Mouse (Mus musculus) thymus, postnatal 25 days (tissue): Measurements from ENCODE around the gene Slfn8.
"Not testable (repeated sequence)": the region's sequence is repeated elsewhere in the genome, so short reads cannot be mapped to it uniquely, and the experiment has no call there.

ENCODE experiments used
- DNase-seq: peaks from one replicate; pipeline ENCODE4 v3.0.0; 2022

Gene Slfn8

DNA sequence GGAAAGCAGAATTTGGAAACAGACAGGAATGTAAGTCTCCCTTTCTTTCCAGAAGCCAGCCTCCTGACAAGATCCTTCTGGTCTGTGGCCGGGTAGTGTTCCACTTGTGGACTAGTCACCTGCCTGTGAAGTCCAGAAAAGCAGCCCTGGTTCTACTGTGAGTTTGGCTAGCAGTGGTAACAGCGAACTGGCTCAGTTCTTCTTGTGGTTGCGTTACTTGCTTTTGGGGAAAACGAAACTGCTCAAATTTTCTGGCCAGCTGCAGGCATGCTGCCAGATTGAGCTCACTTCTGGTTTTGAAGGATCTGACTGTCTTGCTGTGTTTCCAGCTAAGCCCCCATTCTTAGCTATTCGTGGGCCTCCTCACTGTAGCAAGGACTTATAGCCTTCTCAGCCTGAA lies at the start of gene Slfn8:
Slfn8 (minus strand) TSS at position 190 of the 400 bp plus-strand sequence.
- peak; percentile 64 for DNase-seq

DNA sequence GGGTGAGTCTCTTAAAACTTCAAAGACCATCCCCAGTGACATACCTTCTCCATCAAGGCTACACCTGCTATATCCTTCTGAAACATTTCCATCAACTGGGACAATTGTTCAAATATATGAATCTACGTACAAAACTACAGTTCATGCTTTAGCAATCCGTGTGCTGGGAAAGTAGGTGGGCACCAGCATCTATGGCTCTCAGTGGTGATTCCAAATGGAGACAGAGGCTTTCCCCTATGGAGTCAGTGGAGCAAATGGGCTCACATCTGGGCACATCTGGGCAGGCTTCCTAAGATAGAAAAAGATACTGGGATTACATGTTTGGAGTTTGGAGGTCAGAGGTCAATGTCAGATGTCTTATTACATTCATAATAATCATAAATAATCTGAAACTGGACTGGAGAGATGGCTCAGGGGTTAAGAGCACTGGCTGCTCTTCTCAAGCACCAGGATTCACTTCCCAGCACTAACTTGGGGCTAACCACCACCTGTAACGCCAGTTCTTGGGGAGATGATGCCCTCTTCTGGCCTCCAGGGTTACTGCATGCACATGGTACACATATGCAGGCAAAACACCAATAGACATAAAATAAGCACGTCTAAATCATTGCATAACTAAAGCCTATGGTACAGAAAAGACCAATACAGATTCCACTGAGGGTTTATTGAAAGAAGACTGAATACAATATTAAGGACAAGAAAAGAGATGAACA lies 47.5 kb upstream of the Slfn8 start:
- DNase-seq = no peak

DNA sequence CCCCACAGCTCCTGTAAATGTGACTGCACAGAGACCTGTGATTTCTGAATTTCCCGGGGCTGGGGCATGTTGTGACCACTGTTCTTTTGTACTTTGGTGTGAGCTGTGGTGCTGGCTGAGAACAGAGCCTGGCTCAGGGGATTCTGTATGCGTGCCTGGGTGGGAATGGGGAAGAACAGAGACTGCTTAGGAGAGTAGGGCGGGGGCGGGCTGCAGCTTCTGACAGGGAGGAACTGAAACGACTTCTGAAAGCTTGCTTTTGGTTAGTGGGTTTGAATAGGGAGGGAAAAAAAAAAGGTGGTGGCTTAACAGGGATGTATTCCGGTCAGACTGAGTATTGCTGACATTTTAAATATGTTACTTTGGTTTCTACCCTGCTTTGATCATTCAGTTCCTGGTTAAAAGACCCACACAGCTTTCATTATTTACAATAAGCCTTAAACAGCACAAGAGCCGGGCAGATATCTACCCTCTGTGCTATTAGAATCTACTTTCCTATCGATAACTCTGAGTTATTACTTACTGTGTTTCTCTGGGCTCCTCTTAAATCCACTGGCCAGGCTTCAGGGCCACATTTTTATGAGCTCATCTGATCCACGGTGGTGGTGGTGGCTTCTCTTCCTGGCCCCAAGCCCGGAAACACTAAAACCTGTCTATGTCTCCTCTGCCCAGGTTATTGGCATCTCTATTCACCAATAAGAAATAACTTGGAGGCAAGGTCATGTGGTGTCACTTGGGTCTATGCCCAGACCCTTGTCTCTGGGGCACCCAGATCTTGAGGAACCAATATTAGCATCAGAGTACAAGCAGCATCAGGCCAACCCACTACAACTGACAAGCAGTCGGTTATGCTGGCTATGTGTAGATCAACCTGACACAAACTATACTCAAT lies 46.3 kb upstream of the Slfn8 start:
- peak; percentile 64 for DNase-seq

DNA sequence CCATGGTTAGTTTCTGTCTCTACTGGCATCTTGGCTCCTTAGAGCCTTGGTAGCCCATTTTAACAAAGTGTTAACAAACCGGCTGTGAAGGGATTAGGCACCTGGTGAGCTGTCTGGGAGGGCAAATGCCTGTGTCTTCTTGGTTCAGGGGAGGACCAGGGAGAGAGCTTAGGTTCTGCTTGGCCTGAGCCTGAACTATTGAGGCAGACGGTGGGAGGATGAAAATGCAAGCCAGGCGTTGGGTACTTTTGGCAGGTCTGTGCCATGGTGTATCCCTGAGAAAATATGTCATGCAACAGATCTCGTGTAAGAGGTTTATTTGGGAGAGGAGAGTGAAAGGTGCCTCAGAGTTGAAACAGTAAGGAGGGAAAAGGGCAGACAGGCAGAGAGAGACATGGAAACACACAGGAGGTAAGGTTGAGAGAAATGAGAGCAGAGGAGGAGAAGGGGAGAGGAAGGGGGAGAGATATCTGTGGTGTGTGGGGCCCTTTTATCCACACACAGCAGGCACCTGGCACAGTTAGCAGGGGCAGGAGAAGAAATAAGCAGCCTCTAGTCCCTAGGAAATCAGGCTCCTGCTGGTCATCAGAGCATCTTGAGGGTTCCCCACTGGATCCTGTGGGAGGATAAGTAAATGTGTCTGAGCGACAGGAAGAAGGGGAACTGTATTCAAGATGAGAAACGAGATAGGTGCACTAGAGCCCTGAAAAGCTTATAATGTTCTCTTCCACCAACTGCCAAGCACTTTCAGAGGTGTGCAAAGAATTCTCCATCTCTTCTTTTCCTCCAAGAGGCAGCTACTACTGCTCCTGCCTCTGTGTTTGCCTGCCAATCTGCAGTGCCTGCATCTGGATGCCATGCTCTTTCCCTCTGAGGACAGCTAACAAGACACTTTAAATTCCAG lies 45.1 kb upstream of the Slfn8 start:
- DNase-seq = peak; percentile 69

DNA sequence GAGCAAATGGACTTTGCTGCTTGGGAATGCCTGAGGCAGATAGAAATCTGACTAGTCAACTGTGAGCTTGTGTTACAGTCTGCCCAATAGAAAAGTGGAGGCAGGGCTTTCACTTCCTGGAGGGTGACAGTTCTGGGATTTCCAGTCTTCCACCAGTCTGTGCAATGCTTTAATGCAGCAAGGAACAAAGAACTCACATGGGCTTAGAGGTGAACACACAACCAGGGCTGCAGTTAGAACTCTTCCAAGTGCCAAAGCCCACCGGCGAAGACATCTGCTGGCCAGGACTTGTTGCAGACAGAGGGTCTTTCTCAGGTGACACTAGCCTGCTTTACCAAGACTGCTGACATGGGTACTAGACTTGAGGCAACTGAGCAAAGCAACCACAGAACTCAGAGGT lies 44.3 kb upstream of the Slfn8 start, which contains the start of gene Slfn2:
Slfn2 (plus strand) TSS at position 167 of the 400 bp plus-strand sequence.
- peak; percentile 65 for DNase-seq

DNA sequence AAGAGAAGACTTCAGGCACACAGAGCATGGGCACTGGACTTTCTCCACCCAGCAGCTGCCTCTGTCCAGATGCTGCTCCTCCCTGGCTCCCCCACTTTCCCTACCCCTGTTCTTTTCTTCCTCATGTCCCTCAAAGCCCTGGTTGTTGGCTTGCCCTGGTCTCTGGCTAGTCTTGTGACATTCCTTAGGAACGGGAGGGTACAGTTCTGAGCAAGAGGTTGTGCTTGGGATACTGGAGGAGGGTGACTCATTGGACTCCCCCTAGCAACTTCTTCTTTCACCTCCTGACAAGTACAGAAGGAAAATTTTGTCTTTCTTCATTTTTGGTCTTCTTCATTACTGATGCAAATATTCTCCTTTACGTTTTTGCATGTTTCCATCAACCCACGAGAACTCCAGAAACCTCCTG lies 43.3 kb upstream of the Slfn8 start:
- no peak for DNase-seq

DNA sequence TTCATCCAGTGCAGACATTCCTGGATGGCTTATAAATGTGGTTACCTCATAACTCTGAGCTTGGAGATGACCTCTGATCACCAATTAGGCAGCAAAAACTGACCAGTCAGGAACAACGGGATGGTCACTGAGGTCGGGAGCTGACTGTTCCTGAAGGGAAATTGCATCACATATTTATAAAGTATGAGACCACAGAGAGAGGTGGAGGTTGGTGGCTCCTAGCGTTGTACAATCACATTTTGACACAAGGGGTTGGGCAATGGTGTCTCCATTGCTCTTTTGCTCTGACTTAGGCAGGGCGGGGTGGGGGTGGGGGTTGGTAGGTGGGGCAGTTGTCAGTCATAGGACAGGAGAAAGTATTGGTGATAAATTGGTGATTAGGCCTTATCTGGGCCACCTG lies 42.5 kb upstream of the Slfn8 start:
- DNase-seq = no peak

DNA sequence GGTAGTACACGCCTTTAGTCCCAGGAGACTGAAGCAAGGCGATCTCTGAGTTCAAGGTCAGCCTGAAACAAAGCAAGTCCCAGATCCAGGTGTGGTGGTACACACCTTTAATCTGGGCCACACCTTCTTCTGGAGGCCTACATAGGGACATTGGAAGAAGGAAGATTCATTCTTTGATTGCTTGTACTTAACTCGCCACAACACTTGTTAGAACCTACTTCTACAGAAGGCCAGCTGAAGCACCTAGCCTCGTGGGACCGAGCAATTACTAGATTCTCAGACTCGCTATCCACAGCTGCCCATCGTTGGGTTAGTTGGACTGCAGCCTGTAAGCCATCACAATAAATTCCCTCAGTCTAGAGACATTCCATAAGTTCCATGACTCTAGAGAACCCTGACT lies 41.2 kb upstream of the Slfn8 start:
- DNase-seq = no peak

DNA sequence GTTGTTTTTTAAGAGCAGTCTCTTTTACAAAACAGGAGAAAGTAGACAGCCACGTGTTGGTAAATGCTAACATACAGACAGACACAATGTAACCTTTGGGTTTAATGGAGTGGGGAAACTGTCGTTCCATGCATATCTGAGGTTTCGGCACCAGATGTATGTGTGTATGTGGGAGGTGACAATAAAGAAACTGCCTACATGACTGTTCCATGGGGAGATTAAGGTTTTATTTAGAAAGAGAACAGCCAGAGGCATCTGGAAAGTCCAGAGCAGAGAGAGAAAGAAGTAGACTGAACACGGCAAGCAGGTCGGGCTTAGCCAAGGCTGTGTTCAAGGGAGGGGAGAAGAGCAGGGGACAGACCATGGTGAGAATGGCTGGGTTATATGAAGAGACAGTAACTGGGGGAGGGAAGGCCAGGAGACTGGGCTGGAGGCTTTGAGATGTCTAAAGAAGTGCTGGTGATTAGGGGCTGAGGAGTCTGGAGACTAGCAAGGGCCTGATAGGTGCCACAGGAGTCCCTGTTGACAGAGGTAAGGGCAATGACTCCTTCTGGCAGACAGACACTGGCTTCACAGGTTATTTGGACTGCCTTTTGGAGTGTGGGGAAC lies 39.9 kb upstream of the Slfn8 start:
- no peak for DNase-seq

DNA sequence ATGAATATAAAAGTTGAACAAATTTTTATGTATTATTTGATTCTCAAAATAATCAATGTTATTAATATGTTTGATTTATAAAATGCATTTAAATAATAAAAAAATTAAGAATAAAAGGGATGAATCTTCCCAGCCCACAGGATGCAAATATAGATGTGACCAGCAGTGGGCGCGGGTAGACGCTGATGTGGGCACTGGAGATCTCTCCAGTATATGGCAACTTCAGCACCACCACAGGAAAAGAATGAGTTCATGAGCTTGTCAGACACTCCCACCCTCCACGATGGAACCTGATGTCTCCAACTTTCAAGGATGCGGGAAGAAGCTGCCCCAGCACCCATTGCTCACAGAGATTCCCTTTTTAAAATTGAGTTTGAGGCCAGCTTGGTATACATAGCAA lies 37.3 kb upstream of the Slfn8 start:
- peak; percentile 81 for DNase-seq

DNA sequence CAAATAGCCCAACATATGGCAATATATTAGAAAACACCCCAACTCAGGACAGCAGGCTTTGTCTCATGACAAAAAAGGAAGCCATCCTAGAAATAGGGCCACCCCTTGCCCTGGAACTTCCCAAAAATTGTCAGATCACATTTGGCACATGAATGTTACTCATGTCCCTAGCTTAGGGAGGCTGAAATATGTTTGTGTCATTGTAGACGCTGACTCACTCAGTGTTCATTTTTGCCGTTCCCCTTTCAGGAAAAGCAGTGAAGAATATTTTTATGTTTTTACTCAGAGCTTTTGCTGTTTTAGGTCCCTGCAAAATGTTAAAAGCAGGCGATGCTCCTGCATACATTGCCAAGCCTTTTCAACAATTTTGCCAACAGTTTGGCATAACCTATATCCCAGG lies 25.0 kb upstream of the Slfn8 start:
- DNase-seq = no peak

DNA sequence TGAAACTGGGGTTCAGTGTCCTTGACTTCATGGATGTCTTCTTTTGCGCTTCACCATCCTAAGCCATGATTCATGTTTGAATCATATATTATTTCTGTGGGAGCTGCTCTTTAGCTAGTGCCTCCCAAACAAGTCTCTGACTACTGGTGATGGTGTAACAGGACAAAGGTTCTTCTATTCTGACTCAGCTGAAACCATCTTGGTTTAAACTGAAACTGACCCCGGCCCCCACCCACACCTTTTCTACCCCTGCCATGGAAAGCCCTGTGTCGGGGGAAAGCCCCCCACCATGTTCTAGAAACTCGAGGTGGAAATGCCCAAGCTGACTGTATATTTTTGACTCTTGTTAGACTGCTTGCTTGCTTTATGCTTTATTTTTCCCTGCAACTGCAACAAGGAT lies 23.3 kb upstream of the Slfn8 start:
- no peak for DNase-seq

DNA sequence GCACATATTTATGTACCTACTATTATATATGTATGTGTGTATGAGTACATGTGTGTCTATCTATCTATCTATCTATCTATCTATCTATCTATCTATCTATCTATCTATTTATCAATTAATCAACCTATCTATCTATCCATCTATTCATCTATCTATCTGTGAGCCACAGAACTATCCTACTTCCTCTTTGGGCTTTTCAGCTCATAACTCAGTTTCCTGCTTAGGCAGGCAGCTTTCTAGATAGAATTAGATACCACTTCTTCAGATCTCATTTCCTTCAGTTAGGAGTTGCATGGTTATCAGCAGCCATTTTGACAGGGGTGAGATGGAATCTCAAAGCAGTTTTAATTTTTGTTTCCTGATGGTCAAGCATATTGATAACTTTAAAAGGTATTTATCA lies 20.4 kb upstream of the Slfn8 start:
- DNase-seq = no peak

DNA sequence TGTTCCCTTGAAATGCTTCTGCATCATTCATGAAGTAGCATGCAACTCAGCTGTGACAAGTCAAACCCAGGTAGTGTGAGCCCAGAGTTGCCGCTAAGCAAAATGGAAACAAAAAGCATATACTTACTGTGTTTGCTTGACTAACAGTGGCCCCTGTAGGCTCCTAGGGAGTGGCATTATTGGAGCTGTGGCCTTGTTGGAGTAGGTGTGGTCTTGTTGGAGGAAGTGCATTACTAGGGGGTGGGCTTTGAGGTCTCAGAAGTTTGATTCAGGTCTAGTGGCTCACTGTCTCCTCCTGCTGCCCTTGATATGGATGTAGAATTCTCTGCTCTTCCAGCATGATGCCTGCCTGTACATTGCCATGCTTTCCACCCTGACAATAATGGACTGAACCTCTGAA lies 19.7 kb upstream of the Slfn8 start:
- DNase-seq = peak; percentile 71

DNA sequence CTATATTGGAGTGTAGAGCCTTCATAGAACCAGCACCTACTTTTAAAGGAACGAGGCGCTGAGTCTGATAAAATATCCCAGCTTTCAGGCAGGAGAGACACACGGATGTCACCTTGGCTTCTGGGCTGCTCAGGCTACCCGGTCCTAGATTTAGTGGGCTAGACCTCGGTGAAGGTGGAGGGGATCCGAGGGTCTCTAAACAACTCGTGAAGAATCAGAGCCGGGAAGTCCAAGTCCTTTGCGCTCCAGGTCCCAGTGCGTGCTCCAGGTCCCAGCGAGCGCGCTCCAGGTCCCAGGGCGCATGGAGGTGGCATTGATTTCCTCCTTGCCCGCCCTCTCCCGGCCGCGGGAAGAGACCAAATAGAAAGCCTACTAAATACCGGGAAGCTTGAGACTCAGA lies 19.2 kb upstream of the Slfn8 start:
- peak; percentile 35 for DNase-seq

DNA sequence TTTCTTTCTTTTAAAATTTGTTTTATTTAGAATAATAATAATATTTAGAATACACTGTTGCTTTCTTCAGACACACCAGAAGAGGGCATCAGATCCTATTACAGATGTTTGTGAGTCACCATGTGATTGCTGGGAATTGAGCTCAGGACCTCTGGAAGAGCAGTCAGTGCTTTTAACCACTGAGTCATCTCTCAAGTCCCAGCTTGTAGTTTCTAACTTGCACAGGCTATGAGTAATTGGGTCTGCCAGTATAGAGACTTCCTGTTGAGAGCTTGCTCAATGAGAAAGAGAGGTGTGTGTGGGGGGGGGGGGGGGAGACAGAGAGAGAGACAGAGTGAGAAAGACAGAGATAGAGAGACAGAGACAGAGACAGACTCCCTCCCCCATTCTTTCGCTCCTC lies 18.5 kb upstream of the Slfn8 start:
- DNase-seq = no peak

DNA sequence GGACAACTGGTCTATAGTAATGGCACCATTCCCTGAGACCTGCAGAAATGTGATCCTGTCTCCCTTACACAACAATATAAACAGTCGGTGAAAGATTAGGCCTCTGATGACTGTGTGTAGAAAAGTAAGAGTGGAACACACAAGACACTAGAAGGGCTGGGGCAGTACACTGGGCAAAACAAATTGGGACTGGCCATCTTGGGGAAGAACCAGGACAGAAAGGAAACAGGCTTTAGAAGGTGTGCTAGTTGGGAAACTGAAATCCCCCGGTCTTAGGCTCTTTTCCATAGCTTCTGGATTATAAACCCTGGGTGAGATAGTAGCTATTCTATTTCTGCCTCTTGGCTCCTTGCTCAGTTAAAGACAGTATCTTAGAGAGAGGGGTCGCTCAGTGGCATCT lies 18.1 kb upstream of the Slfn8 start:
- DNase-seq = not testable (repeated sequence)

DNA sequence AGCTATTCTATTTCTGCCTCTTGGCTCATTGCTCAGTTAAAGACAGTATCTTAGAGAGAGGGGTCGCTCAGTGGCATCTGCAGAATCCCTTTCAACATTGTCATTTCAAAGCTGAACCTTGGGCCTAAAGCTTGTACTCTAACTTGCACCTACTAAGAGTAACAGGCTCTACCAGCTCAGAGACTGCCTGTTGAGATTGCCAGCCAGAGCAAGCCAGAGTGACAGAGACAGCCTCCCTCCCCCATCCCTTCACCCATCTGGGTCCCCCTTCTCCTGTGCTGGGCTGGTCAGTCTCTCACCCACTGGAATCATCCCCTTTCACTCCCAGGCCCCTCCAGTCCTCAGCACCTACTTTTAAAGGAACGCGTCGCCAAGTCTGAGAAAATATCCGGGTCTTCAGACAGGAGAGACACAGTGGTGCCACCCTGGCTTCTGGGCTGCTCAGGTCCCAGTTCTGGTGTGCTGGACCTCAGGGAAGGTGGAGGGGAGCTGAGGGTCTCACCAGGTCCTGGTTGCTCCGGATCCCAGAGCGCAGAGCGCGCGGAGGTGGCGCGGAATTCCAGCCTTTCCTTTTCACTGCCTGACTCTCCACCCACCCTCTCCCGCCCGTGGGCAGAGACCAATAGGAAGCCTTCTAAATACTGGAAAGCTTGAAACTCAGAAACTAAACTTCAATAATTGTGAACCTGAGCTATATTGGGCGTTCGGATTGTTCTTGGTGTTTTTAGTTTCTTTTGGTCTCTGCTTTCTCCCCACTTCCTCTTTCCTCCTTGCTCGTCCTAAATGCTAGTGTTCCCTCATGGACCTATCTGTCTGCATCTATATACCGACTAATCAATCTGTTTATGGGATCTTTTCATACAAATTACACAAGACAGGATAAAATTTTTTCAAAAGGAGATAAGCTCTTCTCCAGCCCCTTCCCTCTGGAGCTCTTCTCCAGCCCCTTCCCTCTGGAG lies 770 bp downstream of the Slfn8 start:
- peak; percentile 36 for DNase-seq

DNA sequence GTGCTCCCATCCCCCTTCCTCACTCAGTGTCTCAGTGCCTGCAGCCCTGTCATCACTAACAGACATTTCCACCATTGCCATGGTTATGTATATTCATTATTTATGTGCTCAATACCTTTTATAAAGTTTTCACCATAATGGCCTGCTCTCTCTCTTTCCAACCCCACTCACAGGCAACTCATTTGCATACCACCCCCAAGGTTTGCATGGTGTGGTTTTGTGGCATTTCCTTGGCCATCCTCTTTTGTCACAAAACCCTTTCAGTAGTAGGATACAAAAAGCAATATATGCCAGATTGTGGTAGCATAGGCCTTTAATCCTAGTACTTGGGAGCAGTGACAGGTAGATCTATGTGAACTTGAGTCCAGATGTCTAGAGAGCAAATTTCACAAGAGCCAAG lies 4.5 kb downstream of the Slfn8 start:
- no peak for DNase-seq

DNA sequence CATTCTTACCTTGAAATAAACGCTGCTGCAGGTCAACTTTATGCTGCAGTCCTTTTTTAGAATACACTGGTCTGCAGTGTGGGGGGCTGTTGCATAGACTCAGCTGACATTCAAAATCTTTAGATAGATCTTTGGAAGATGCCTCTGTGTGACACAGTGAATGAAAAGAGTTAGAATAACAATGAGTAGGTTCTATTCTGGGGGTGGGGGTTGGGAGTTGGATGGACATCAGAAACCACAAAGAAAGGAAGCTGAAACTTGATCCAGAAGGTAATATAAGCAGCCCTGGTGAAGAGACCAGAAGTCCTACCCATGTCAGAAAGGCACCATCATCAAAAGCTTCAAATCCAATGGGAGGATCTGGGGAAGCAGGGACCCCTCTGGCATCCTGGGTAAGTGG lies 7.3 kb downstream of the Slfn8 start:
- DNase-seq = no peak

DNA sequence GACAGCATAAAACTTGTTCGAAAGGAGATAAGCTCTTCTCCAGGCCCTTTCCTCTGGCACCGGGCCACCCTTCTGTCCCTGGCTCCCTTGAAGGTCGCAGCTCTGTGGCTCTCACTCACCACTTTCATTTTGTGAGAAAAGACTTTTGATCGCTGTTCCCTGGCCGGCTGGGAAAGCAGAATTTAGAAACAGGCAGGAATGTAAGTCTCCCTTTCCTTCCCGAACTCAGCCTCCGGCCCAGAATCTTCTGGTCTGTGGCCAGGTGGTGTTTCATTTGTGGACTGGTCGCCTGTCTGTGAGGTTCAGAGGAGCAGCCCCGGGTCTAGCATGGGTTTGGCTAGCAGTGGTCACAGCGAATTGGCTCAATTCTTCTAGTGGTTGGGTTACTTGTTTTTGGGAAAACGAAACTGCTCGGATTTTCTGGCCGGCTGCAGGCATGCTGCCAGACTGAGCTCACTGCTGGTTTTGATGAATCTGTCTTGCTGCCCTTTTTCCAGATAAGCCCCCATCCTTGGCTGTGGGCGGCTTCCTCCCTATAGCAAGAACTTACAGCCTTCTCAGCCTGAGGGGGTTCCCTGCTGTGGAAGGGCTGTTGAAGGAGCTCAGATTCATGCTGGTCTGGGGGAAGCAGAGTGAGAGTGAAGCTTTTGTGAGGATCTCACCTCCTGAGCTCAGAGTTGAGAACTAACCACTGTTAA lies 29.0 kb downstream of the Slfn8 start, which contains the start of gene Slfn9:
Slfn9 (minus strand) TSS at position 362 of the 698 bp plus-strand sequence.
- DNase-seq = peak; percentile 40
